Mouse (Mus musculus): Measurements from ENCODE around the gene Calml4. TPM values are rescaled to one million over a fixed set of nuclear protein-coding genes. Genes with fewer than 3 reads are reported as not detected.

Calml4 gene
- polyA plus RNA-seq (2012) = 0.06 TPM in 1 of 2 replicates, not detected in the other

- no peak for TF ChIP-seq GATA1 (IDR thresholded peaks at IDR 0.05; ENCODE audit: low read length)
These were observed at the start of gene Calml4 for GRCm38 (mm10) chr9:62857719-62858261. TSS of gene Calml4 (plus strand) at chr9:62858080.

DNA sequence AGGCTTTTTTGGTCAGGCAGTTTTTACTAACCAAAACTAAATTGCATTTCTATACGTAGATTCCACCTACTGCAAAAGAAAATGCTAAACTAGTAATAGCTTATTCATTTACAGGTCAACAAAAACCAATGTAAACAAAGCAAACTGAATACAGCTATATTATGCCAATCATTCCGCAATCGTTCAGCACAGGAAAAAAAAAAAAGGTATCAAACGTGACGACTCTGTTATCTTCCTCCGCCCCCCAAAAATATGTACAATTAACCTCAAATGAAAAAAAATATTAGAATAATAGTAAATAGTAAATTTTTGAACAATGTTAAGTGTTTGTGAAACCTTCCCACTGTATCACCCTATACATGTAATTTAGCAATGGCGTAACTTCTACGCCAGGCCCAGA is 47.8 kb upstream of the Calml4 start:
- no peak for TF ChIP-seq GATA1 (IDR thresholded peaks at IDR 0.05; ENCODE audit: low read length)

DNA sequence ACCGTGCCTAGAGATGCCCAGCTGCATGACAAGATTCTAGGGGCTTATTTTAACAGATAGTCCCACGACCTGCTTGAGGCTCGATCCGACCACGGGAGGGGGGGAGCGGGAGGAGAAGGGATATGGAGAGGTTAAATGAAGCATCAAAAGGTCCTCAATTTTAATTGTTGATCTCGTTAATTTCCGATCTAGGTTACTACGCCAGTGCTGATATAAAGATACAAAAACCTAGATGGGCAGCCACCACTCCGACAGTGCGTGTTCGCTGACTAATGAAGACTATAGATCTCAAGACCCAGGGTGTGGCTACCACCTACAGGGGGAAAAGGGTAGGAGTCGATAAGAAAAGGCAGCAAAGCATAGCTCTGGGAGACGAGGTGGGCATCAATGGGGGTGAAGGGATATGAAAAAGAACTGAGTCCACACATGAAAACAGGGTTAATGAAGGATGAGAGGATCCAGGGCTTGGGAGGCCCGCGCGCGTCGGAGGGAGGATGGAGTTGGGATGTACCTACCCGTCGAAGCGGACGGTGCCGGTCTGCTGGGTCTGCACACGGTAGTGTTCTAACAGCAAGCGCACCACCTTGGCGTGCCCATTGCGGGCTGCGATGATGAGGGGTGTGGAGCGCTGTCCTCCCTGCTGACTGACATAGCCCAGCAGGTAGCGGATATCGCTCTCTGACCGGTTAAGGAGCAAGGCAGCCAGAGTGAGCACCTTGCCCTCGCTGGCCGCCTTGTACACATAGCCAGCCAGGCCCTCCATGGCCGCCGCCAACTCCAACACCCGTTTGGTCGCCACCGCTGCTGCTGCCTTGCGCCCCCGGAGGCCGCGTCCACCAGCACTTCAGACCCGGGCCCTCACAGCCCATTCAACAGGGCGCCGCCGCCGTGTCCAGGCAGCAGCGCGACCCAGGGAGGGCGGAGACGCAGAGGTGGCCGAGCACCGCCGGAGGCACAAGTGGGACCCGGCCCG is 47.1 kb upstream of the Calml4 start:
- no peak for TF ChIP-seq GATA1 (IDR thresholded peaks at IDR 0.05; ENCODE audit: low read length)

GRCm38 (mm10) chr9:62811516-62812121 is 46.3 kb upstream of the Calml4 start, which contains the start of gene Fem1b:
TSS of gene Fem1b (minus strand) at chr9:62811934.
- TF ChIP-seq GATA1 (IDR thresholded peaks at IDR 0.05; ENCODE audit: low read length) = no peak

DNA sequence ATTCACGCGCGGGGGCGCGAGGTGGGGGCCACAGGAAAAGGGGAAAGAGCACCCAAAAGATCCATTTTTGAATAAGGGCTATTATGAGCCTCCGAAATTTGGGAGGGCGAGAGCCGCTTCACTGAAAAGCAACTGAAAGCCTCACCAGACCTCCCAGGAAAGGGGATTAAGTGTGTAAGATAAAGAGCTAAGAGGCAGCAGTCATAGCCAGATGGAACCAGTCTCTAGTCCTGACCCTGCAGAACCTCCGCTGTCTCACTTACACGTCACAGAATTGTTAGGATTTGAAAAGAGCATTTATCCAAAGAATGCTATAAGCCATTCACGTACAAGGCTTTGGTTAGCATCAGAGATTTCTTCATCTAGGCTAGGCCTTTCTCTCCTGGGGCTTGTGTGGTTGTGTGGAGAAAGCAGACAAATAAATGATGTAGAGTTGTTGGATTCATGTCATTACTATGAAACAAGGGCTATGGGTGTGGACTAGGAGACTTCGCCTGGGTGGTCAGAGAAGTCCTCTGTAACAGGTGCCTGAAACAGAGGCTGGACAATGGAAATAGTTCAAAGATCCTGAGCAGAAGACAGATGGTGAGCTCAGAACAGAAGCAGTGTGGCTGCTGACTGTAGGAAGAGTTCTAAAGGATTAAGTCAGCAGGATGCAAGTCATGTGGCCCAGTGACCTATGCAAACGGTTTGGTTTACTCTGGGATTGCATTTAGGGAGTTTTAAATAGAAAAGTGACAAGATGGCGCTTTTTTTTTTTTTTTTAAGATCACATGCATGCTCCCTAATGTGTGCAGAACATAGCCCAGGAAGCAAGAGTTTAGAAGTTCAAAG is 45.4 kb upstream of the Calml4 start:
- no peak for TF ChIP-seq GATA1 (IDR thresholded peaks at IDR 0.05; ENCODE audit: low read length)

DNA sequence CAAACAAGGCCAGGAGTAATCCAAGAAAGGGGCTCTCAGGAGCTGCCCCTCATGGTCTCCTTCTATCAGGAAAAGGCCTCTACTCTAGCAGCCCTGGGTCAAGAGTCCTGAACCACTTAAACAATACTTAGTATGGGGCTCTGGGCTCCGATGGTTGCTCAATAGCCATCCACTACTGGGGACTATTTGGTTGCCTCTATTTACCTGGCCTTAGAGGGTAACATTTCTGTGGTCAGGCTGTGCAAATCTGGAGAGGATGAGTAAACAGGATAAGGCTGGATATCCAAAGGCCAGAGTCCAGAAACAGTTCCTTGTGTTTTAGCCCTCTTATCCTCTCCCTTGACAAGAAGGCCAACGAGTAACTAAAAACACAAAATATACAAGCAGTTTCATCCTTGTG is 43.1 kb upstream of the Calml4 start:
- TF ChIP-seq GATA1 (IDR thresholded peaks at IDR 0.05; ENCODE audit: low read length) = no peak

DNA sequence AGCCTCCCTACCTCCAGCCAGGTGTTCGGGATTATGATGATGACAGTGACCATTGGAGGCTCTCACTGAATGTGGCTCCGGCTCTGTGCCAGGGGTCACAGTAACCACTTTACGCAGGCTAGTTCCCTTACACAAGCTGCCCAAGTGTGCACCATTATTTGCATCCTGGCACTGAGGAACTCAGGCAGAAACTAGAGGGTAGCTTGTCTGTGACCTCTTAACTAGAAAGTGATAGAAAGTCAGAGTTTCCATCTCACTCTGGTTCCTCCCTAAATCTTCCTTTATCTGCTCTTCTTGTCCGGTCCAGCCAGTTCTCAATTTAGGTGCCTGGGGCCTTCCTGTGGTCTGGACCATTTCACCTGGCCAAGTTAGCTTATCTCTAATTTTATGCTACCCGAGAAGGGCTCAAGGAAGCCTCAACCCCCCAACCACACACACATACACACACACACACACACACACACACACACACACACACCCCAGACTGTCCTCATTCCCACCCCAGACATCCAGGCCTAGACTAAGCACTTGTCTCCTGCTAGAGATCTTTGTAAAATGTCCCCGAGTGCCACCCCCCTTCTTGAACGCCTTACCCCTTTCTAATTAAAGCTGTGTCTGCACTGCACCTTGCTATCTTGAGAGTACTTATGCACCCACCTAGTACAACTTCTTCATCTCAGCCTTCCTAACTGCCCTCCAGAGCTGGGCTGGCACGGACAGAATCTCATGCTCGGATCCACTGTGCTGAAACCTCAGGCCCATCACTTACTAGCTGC is 41.4 kb upstream of the Calml4 start:
- no peak for TF ChIP-seq GATA1 (IDR thresholded peaks at IDR 0.05; ENCODE audit: low read length)

DNA sequence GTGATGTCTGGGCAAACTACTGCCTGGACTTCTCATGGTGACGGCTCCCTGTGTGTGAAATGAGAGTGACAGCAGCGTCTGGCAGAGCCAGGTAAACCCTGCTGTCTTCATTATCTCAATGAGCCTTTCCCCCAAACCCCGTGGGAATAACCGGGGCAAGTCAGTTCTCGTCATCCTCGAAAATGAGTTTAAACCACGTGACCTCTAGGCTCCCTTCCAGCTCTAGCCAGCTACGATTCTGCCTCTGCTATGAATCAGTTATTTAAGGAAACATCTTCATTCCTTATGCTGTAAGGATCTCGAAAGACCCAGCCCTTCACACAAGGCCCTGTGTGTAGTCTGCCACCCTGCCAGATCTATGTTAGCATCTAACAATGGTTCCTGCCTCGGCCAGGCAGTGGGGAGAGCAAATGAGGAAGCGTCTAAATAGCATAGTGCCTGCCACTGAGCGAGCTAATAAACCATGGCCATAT is 40.7 kb upstream of the Calml4 start:
- TF ChIP-seq GATA1 (IDR thresholded peaks at IDR 0.05; ENCODE audit: low read length) = no peak

- TF ChIP-seq GATA1 (IDR thresholded peaks at IDR 0.05; ENCODE audit: low read length) = no peak
These were observed 39.9 kb upstream of the Calml4 start for GRCm38 (mm10) chr9:62817828-62818614.

GRCm38 (mm10) chr9:62819494-62819893 is 38.4 kb upstream of the Calml4 start:
- TF ChIP-seq GATA1 (IDR thresholded peaks at IDR 0.05; ENCODE audit: low read length) = no peak

DNA sequence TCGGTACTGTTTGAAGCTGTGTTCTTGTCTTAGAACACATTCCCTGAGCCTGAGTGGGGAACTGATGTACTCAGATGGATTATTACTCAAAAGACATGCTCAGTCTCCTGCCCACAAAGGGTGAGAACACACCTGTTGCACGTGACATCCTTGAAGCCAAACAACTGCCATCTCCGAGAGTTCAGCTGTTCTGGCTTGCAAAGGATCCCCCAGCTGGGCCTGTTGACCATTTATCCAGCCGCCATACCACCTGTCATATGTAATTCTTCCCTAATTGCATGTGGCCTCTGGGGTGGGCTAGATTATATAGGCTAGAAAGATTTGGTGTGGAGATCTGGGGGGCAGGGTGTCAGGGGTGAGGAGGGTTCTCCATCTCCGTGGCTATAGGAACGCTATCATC is 37.1 kb upstream of the Calml4 start:
- no peak for TF ChIP-seq GATA1 (IDR thresholded peaks at IDR 0.05; ENCODE audit: low read length)

DNA sequence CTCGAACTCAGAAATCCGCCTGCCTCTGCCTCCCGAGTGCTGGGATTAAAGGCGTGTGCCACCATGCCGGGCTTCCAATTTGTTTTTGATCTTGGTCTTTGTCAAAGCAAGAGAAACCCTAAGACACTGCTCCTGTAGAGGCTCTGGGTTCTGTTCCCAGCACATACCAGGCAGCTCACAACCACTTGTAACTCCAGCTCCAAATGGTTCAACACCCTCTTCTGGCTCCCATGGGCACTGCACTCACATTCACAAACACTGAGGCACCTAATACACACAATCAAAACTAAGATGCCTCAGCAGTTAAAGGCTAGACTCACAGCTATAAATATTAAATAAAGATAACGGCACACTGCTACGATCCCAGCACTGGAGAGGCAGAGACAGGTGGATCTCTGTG is 36.1 kb upstream of the Calml4 start:
- no peak for TF ChIP-seq GATA1 (IDR thresholded peaks at IDR 0.05; ENCODE audit: low read length)

DNA sequence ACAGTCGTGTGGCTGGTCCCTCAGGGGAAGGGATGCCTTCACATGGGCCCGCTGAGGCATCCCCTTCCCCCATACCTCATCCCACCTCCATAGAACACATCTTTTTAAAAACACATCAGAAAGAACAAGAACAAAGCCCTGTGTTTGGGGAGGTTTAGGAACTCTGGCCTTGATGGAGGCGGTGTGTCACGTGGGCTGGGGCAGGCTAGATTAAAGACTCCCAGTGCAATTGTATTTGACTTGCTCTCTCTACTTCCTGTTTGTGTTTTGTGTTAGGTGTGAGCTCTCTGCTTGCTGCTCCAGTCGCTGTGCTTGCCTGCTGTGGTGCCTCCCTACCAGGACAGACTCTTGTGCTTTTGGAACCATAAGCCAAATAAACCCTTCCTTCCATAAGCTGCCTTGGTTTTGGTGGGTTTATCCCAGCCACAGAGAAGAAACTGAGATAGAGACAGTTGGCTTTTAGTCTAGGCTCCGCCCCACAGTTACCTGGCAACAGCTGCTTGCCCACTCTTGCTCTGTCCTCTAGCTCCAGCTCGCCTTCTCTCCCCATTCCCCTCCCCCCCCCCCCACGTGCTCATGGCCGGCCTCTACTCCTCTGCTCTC is 32.0 kb upstream of the Calml4 start:
- TF ChIP-seq GATA1 (IDR thresholded peaks at IDR 0.05; ENCODE audit: low read length) = no peak

All from G1E-ER4 (cell line).